Mouse (Mus musculus) urinary bladder, postnatal 36 days (tissue): ENCODE data around the gene Plppr1.

Experiments
- DNase-seq, 2 experiments: peaks; one replicate each; pipeline ENCODE4 v3.0.0; 2022; ENCODE audit warnings: low spot score in 2 of 2, mixed read lengths in 1 of 2

The Plppr1 gene

DNA sequence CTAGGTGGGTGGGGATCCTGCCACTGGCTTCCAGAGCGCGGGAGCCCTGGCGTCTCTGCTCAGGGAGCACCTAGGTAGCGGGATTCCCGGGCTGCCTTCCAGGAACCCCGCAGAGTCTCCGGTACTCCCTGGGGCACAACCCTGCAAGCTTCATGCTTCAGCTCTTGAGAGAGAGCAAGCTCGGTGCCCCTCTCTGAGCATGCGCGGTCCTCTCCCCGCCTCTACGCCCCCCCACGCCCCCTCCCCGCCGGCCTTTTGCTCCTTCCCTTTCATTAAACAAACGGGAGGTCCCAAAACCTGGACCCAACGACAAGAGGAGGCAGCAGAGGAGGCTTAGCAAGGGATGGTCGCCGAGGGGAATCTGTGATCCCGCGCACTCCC is at the start of gene Plppr1:
Gene Plppr1, plus strand, starts transcription at position 253 of the 381 bp plus-strand sequence.
- DNase-seq = no peak

DNA sequence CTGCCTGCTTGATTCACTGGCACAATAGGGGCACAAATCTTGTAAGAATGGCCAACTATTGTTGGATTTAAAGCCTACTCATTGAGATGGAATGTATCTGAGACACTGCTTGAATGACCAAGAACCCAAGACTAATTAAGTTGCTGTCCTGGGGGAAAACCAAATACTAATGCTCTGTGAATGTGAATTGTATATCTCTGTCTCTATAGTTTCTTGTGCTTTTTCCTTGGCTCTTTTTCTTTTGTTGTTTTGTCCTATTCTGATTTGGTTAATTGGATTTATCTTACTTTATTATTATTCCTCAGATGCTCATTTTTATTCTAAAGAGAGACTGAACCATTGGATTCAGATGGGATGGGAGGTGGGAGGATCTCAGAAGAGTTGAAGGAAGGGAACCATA is 42.4 kb upstream of the Plppr1 start:
- DNase-seq = no peak

DNA sequence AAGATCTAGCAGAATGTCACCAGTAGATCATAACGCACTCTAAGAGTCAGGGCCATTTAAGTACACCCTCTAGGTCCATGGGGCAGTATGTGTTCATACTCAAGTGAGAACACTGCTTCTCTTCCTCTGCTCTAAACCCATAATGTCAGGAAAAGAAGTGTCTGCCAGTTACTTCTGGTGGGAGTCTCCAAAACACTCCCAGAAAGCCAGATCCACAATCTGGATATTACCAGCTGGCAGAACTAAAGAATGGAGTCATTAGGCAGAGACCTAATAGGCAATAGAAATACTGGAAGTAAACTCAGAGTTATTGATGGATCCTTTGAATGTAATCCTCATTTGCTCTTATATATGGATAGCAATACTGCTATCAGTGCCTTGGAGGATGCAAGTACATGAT is 35.9 kb upstream of the Plppr1 start:
- no peak for DNase-seq

DNA sequence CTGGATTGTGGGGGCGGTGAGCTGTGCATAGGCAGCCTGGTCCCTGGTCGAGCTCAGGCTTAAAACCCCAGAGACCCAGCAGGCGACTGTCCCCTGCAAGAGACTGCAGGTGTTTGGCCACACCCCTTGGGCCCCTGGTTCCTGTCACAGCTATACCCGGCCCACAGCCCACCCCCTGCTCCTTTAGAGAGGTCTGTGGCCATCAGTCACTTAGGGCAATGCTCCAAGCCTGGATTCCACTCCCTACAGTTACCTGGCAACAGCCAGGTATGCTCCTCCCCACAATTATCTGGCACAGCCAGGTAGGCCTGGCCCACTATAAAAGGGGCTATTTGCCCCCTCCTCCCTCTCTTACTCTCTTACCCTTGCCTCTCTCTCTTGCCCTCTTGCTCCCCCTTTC is 20.8 kb upstream of the Plppr1 start:
- no peak for DNase-seq

DNA sequence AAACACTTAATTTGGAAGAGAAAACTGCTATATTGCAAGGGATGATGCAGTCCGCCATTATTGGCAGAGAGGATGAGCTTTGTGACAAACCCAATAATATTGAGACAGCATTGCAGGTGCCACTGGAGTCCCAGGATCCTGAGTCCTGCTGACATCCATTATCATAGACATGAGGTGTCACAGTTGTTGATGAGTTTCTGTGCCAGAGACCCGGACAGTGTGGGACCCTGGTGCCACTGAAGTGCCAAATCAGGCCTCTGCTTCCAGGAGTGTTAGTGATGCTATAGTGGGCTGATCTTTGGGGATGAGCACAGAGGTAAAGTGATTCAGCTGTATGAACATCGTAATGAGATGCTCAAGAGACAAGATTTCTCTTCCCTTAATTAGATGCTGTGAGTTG is 19.2 kb upstream of the Plppr1 start:
- DNase-seq = no peak

DNA sequence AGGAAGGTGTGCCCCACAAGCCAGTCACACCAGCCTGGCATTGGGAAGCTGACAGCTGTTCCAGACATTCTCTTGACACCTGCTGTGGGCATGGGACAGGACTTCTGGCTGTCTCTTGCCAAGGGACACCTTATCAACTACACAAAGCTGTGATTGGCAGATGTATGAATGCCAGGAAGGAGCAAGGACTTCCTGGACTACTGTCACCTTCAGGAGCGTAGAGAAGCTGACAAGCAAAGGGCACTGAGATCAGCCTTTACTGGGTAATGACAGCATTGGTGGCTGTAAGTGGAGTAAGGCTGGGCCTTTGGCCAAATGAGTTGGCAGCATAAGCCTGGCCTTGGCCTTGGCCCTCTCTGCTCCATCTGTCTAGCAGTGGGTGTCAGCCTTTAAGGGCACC is 17.4 kb upstream of the Plppr1 start:
- no peak for DNase-seq

DNA sequence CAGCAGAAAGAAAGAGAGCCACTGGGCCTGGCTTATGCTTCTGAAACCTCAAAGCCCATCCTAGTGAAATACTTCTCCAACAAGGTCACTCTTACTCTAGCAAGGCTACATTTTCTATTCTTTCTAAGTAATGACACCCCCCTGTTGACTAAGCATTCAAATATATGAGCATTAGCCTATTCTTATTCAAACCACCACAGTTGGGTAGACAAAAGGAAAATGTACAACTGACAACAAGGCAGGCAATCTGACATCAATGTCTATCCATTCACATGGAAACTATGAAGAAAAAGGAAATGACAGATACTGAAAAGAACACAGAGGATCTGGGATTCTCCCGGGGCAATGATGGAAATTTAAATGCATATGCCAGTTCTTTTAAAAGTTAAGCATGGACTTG is 8.4 kb upstream of the Plppr1 start:
- DNase-seq = no peak

DNA sequence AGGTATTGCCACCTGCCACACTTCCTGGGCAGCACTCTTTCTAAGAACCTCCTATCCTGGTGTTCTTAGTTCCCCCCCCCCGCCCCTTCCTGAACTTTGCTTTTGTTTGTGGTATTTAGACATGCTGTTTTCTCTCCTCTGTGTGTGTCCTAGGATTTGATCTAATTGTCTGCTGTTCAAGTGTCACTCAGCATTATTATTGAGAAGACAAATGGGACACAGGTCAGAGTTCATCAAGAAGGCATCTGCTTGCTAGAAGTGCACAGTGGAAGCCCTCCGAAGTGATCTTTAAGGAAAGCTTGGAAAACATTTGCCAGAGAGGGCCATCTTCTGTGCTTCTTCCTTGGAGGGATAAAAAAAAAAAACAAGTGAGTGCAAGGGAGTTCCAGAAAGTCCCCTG is 1.2 kb upstream of the Plppr1 start:
- no peak for DNase-seq

DNA sequence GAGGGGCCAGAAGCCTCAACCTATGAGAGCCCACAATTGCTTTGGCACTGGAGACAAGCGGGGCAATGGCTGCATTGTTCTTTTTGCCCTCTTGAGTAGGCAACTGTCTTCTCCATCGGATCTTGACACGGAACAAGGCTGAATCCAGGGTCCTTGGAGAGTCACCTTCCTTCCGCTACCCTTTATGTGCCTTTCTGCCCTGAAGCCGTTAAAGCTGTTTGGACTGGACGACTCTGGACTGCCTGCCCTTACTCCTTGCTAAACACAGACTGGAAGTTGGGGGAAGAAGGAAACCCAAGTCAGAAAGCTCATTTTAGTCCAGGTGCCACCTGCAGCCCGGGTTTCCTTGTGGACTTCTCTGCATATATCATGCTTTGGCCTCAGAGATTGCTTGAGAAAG is 516 bp upstream of the Plppr1 start:
- DNase-seq = no peak

DNA sequence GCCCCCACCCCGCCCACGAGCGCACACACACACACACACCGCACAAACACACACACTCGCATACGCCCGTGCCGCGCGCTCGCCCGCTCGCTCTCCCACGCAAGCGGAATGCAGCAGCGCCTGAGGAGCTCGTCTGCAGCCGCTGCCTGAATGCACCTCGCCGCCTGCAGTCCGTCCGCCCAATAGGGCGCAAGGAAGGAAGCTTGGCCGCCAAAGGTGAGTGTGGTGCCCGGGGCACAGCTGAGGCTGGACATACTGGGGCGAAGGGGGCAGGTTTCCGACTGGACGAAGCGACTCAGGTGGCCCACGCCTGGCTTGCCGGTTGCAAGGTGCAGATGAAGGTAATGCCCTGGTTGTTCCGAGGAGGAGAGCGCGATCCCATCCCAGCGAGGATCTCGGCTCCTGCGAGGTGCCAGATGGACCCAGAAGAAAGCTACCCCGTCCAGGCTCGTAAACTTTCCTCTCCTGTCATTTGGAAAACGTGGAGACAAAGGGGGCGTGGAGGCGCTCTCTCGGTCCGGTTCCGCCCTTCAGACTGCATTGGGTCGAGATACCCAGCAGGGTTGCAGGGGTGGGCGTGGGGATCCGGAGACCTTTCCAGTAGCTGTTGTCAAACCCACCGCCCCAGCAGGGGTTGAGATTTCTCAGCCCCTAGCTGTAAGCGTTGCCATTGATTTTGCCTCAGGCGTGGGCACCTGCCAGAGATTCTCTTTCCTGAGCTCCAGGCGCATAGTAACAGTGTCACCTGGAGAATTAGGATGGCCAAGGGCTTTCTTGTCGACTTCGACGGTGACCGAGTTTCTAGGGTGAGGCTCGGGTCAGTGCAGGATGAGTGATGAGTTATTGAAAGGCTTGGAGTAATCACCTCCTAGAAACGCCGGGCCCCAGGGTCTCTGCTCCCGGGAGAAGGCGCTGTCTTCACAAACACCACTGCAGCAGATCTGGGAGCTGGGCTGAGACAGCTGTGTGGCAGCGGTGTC is 619 bp downstream of the Plppr1 start:
- no peak for DNase-seq

DNA sequence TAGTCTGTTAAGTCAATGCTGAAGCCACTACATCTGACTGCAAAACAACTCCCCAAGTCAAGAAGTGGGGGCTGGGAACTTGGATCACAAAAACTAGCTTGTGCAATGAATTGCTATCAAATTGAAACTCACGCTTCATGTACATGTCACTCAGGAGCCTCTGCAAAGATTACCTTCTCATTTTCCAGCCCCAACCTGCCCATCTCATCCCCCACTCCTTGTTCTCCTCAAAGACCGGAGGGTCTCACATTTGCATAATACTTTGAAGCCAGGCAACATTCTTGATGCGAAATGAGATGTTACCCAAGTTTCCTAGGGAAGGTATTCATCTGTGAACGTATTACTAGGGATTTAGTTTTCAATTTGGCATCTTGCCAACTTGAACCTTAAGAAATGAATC is 10.4 kb downstream of the Plppr1 start:
- DNase-seq = no peak

DNA sequence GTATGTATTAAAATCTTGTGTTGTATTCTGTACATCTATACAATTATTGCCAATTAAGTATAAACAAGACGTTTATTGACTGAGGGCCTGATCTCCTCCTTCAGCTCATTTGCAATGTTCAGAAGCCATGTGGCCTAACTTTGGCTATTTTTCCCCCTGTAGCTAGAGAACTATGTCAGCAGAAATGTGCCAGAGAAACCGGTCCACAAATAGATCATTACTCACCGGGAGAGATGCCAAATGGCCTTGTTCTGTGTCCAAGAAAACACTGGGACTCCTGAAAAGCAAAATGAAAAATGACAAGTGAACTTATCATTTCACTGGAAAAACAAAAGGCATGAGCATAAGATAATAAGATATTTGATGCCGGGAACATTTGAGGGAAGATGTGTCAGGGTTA is 13.8 kb downstream of the Plppr1 start:
- peak in 1 of 2 experiments; percentile 33 for DNase-seq

DNA sequence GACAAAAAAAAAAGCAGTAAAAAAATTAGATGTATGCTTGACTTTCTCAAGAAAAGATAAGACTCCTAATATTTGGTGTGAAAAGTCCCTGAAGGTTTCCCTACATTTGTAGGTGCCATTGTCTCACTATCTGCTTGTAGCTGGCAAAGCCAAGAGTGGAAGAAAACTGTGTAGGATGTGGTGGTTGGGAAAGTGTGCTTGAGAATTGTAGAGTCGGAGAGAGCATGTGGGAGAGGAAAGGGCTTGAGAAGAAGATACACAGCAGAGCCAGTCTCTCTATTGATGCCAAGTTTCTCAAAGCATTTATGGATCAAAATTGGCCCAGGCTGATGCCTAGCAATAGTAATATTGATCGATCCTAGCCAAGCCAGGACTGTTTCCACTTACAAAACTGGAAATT is 16.8 kb downstream of the Plppr1 start:
- DNase-seq = no peak

DNA sequence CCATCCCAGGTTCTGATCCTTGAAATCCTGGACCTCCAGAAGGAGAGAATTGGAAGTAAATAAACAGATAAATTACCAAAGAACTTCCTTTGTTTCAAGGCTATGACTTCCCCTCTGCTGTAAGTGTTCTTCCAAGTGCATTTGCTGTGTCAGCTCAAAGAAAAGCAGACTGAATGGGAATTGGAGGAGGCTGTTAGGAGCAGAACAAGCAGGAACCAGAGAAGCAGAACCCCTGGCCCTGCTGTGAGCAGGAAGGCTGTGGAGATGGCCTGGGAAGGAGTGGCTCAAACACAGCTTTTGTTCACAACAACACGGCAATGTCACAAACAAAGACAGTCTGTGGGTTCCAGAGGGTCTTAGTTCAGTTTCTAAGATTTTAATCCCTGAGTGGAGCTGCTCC is 20.3 kb downstream of the Plppr1 start:
- no peak for DNase-seq

DNA sequence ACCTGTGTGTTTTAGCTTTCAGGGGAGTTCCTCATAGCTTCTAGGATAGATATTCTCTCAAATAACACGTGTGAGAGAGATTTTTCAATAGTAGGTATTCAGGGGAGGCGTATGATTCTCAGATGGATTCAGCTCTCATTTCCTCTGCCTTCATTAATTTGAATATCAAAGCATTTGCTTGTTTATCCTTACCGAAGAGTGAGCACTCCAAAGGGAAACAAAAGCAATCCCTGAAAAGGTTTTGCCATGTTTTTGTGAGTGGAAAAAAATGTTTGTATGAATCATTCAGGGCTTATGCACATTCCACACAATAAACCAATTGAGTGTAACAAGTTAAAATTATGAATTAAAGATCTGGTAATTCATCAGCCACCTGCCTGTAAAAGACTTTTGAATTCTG is 29.1 kb downstream of the Plppr1 start:
- no peak for DNase-seq

DNA sequence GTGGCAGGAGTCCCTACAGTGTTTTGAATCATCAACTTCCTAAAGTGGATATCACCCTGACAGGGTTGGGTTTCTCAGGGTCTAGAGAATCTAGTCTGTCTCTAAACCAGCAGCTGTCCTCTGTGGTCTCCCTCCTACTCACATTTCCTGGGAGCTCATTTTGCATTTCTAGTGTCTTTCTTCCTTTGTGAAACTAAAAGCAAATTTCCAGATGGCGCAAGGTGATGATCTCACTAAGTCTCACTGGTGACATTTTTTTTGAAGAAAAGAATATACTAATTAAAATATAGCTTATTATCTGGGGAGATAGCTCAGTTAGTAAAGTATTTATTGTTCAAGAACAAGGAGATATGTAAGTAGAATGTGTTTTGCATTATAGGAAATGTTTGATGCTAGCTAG is 31.4 kb downstream of the Plppr1 start:
- DNase-seq = no peak

DNA sequence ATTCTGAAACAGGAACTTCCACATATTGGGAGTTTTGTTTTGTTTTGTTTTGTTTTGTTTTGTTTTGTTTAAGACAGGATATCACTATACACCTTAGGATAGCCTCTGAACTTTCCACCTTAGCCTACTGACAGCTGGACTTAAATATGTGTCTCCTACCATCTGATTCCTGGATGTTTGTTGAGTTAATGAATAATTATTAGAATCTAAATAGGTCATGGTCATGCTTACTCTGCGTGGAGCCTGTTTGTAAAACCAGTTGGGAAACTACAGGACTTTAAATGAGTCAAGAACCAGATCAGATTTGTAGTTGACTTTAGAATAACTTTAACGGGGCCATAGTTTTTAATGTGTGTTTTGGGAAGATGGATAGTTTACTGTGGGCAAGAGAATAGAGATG is 40.4 kb downstream of the Plppr1 start:
- no peak for DNase-seq

DNA sequence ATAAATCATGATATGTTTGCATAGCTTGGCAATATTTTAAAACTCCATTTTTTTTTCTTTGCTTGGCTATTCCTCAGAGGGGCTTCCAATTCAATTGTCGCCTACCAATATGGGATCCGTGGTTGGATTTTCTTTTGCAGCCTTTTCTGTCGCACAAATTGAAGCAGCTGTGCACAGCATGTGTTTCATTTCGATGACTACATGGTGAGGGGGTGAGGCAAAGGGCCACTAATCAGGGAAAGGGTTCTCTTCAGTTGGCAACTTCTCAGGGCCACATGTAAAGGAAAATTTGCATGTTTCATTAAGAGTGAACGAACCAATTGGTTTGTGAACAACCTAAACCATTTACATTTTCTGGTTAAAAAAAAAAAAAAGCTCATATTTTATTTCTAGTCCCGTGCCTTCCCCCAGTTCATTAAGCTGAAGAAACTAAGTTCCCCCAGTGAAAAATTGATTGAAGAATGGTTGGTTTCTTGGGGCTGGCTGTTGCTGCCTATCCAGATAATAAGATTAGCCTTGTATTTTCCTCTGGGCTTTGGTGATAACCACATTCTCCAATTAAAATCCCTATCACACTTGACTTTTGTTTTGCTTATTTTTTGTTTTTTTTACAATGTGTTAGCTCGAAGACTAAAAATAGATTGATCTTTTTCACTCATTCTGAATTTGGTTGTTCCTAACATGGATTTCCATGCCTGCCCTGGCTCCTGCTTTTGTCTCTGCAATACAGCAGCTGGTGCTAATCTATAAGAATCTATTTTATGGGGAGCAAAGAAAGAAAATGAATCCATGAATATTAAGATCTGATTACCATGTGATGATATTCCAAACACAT is 43.1 kb downstream of the Plppr1 start:
- no peak for DNase-seq

DNA sequence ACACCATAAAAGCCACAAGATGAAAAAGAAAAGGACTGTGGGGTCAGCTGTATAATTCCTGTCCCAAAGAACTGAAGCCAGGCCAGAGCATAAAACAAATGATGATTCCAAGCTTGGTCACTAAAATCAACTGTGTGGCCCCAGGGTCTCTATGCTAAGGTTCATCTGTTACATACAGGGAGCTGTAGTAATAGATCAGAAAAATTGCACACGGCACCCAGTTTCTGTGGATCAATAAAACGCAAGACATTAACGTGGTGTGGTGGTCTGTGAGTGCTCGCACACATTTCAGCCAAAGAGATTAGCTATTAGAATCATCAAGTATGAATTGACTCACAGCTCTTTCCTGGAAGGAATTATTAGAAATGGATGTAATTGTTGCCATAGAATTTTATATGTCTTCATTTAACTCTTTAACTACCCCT is 43.7 kb downstream of the Plppr1 start:
- DNase-seq = no peak

DNA sequence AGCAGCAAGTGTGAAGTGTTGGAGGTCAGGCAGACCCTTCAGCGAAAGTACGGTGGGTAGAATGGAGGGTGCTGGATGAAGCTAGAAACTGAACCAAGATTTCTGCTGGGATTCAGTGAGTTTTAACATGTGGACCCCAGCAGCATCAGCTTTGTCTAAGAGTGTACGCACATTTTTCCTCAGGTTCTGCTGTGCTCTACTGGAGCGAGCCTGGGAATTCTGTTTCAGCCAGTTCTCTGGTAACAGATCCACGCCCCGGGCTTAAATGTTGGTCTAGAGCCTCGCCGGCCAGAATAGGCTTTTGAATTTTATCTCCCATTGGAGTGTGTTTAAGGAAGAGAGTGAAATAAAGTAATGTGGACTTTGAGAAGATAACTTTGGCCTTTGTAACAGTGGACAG is 45.8 kb downstream of the Plppr1 start:
- DNase-seq = no peak

DNA sequence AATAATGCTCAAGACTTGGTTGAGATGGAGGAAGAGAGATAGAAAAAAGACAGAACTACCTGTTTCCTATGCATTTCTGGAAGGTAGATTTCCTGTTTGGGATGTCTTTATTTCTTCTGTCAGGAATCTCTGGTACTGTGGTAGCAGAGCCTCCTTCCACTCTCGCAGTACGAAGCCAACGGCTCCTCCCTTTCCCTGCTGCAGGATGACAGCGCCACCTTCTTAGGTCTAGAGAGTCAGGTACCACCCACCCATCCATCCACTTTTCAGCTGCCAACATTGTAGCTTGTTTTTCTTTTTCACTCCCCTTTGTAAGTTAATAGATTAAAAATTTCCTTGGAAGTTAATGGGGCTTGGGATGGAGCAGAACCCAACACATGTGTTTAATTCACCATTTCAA is 48.8 kb downstream of the Plppr1 start:
- DNase-seq = no peak

DNA sequence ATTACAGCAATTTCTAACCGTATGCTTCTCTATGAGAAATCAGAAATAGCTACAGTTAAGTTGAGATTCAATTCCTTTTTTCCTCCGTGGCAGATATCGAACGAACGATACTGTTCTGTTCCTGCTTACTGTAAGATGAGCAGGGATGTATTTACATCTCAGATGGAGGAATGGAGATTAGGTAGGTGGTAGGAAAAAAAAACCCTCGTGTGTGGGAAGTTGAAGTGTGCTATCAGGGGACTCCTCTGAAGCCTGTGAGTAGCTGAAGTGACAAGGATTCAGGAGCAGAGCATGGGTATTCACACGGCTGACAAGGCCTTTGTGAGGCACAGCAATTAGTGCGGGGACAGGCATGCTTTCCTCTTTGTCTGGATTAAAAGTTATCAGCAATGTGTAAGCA is 49.3 kb downstream of the Plppr1 start:
- no peak for DNase-seq

DNA sequence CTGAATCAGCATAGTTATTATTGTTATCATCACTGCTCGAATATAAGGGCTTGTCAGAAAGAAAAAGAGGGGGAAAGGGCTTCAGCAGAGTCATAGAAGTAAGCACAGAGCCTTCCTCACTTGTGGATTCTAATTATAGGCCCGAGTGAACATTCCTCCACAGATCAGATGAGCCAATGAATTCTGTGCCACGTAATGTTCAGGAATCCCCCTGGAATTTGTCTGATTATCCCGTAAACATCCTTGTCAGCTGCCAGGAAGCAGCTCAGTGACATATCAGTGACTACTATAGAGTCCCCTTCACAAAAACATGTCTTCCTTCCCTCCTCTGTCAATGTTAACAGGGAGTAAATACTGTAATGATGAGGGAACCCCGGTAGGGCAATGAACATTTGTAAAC is 50.9 kb downstream of the Plppr1 start:
- DNase-seq = no peak
